Mouse (Mus musculus) limb, embryonic 14.5 days (tissue): ENCODE data around the gene Olfr1356. TPM values are rescaled to one million over a fixed set of nuclear protein-coding genes. Genes with fewer than 3 reads are reported as not detected.
"Not testable (repeated sequence)": the region's sequence is repeated elsewhere in the genome, so short reads cannot be mapped to it uniquely, and the experiment has no call there.

Experiments
- ATAC-seq: fragments of 200-750 bp; cut with Nextera tagmentation; 2 replicates; pipeline ENCODE4 v1.8.0; 2017; ENCODE audit warnings: low read depth, moderate number of reproducible peaks, moderate TSS enrichment; ENCODE audit not compliant: low FRiP score
- DNase-seq: peaks from one replicate; pipeline ENCODE4 v3.0.0-alpha.2; 2015; ENCODE audit warnings: low spot score
- H3K27ac ChIP-seq: fragments of 300-500 bp; sonication (generic); replicated peaks from 2 replicates; pipeline ENCODE4 v1.5.1; 2014; ENCODE audit warnings: low read depth, mild to moderate bottlenecking, low read length, moderate library complexity, mixed read lengths
- H3K27me3 ChIP-seq: fragments of 300-500 bp; sonication (generic); 2 replicates; pipeline ENCODE4 v1.6.1; 2014; ENCODE audit warnings: low read length, mixed read lengths; ENCODE audit not compliant: control insufficient read depth, insufficient read depth
- H3K36me3 ChIP-seq: fragments of 300-500 bp; sonication (generic); 2 replicates; pipeline ENCODE4 v1.6.1; 2014; ENCODE audit warnings: mild to moderate bottlenecking, low read length, moderate library complexity, mixed read lengths; ENCODE audit not compliant: control insufficient read depth, insufficient read depth
- H3K4me1 ChIP-seq: fragments of 300-500 bp; sonication (generic); 2 replicates; pipeline ENCODE4 v1.6.1; 2014; ENCODE audit warnings: antibody characterized with exemption, low read length, mixed read lengths; ENCODE audit not compliant: control insufficient read depth, insufficient read depth
- H3K4me2 ChIP-seq: fragments of 300-500 bp; sonication (generic); replicated peaks from 2 replicates; pipeline ENCODE4 v1.6.1; 2014; ENCODE audit warnings: low read depth, mild to moderate bottlenecking, low read length, moderate library complexity; ENCODE audit not compliant: severe bottlenecking
- H3K4me3 ChIP-seq: fragments of 300-500 bp; sonication (generic); replicated peaks from 2 replicates; pipeline ENCODE4 v1.5.1; 2014; ENCODE audit warnings: low read length
- H3K9ac ChIP-seq: fragments of 300-500 bp; sonication (generic); 2 replicates; pipeline ENCODE4 v1.6.1; 2014; ENCODE audit warnings: mild to moderate bottlenecking, low read depth, low read length, moderate library complexity; ENCODE audit not compliant: severe bottlenecking
- H3K9me3 ChIP-seq: fragments of 300-500 bp; sonication (generic); 2 replicates; pipeline ENCODE4 v1.6.1; 2016; ENCODE audit warnings: low read length; ENCODE audit not compliant: control insufficient read depth
- POLR2A ChIP-seq: fragments of 200-500 bp; IDR thresholded peaks from 2 replicates; pipeline ENCODE4 v1.8.0; 2012; ENCODE audit warnings: inconsistent platforms, mild to moderate bottlenecking, moderate library complexity, borderline replicate concordance; ENCODE audit not compliant: insufficient read depth, insufficient read length; ENCODE audit errors: extremely low read depth
- WGBS: fragments of 180-500 bp; shearing (Covaris S2); extraction: QIAGEN DNeasy Blood & Tissue Kit; methylation state at CpG from one replicate; pipeline ENCODE4 v1.1.7; 2014; 5-methylcytosine and 5-hydroxymethylcytosine counted together
- polyA plus RNA-seq, 2 experiments: library from polyadenylated mRNA; depleted of rRNA in 1 of 2; stranded (reverse) in 1 of 2; unstranded in 1 of 2; fragments of >200 nt; fragmentation: Nextera tagmentation in 1 of 2; extraction: Ambion mirVana in 1 of 2; gene quantifications; 2 replicates each; pipeline versions ENCODE4 v1.2.1 to v1.2.3; 2012 to 2014

The Olfr1356 gene
- polyA plus RNA-seq (2012; rRNA removed) (not detected in 2 replicates), polyA plus RNA-seq (2014; fragmentation: Nextera tagmentation; extraction: Ambion mirVana) (not detected in 2 replicates)

- no peaks in the 10 kb centered on the region for H3K9me3 ChIP-seq
- no peak for ATAC-seq
- 83% methylated on average over 2 of the region's 2 CpGs for WGBS
Observed at GRCm38 (mm10) chr10:78852066-78852465, at the start of gene Olfr1356. TSS of gene Olfr1356 (minus strand) at chr10:78852166.

GRCm38 (mm10) chr10:78875240-78875639 is 23.3 kb upstream of the Olfr1356 start, which contains the start of gene Olfr1355:
TSS of gene Olfr1355 (plus strand) at chr10:78875540.
- Histone ChIP-seq H3K9me3 (0 out of 2 replicates have a peak, but pooled peaks cover 3% of the 10 kb centered on the region), H3K27ac (no peak within 1 kb of the TSS), H3K4me3 (no peak within 1 kb of the TSS), H3K9ac (no peak within 1 kb of the TSS), H3K4me2 (no peak within 1 kb of the TSS), H3K27me3 (no peaks in the 10 kb centered on the region), H3K4me1 (no peaks in the 10 kb centered on the region), H3K36me3 (no peaks in the 10 kb centered on the region)
- WGBS, result 65% methylated on average over 2 of the region's 2 CpGs
- no peak for ATAC-seq
- no peak for DNase-seq
- no peak for TF ChIP-seq POLR2A

More at GRCm38 (mm10) chr10:78852066-78852465, at the start of gene Olfr1356:
- Histone ChIP-seq H3K4me1 (no peaks in the 10 kb centered on the region), H3K27me3 (no peaks in the 10 kb centered on the region), H3K9ac (no peak within 1 kb of the TSS), H3K27ac (no peak within 1 kb of the TSS), H3K36me3 (no peaks in the 10 kb centered on the region), H3K4me3 (no peak within 1 kb of the TSS), H3K4me2 (no peak within 1 kb of the TSS)
- DNase-seq, result no peak
- TF ChIP-seq POLR2A, result no peak

- H3K4me2 ChIP-seq, H3K36me3 ChIP-seq, H3K4me3 ChIP-seq, ATAC-seq, H3K27me3 ChIP-seq, H3K9me3 ChIP-seq, H3K4me1 ChIP-seq, H3K27ac ChIP-seq, H3K9ac ChIP-seq, DNase-seq: not testable (repeated sequence)
- WGBS, result 91% methylated on average over 12 of the region's 12 CpGs
Observed at GRCm38 (mm10) chr10:78840456-78840855, 11.5 kb downstream of the Olfr1356 start.

- Histone ChIP-seq H3K27ac (no peak overlapping the region), H3K4me1 (no peaks in the 10 kb centered on the region), H3K9me3 (no peaks in the 10 kb centered on the region), H3K36me3 (no peaks in the 10 kb centered on the region), H3K4me2 (no peak overlapping the region), H3K9ac (no peak overlapping the region), H3K27me3 (no peaks in the 10 kb centered on the region), H3K4me3 (no peak overlapping the region)
- WGBS, result 58% methylated on average over 6 of the region's 6 CpGs
- TF ChIP-seq POLR2A, result no peak
- DNase-seq (no peak), ATAC-seq (no peak)
Observed at GRCm38 (mm10) chr10:78812358-78813060, 39.5 kb downstream of the Olfr1356 start.

GRCm38 (mm10) chr10:78801449-78801848 is 50.5 kb downstream of the Olfr1356 start:
- H3K27me3 ChIP-seq, result no peaks in the 10 kb centered on the region
- H3K27ac ChIP-seq, result no peak overlapping the region
- H3K4me3 ChIP-seq, result no peak overlapping the region
- no peaks in the 10 kb centered on the region for H3K9me3 ChIP-seq
- WGBS, result 83% methylated on average over 2 of the region's 2 CpGs
- DNase-seq (no peak), ATAC-seq (no peak)
- H3K36me3 ChIP-seq, result no peaks in the 10 kb centered on the region
- TF ChIP-seq POLR2A, result no peak
- H3K4me2 ChIP-seq, result no peak overlapping the region
- no peaks in the 10 kb centered on the region for H3K4me1 ChIP-seq
- no peak overlapping the region for H3K9ac ChIP-seq

Other genes starting within 250 kb of the Olfr1356 start
- not detected in 2 replicates for gene Olfr1357, start 234.1 kb downstream of the Olfr1356 start, polyA plus RNA-seq (2012; rRNA removed)
- gene Olfr1357, start 234.1 kb downstream of the Olfr1356 start, polyA plus RNA-seq (2014; fragmentation: Nextera tagmentation; extraction: Ambion mirVana), result not detected in 2 replicates
- gene Casp14, start 133.9 kb downstream of the Olfr1356 start, polyA plus RNA-seq (2012; rRNA removed), result 1.9 and 3.2 TPM in 2 replicates
- gene Casp14, start 133.9 kb downstream of the Olfr1356 start, polyA plus RNA-seq (2014; fragmentation: Nextera tagmentation; extraction: Ambion mirVana), result 6.3 and 8.8 TPM in 2 replicates
- gene Ccdc105, start 99.1 kb downstream of the Olfr1356 start, polyA plus RNA-seq (2012; rRNA removed), result 0.06 TPM in 1 of 2 replicates, not detected in the other
- gene Ccdc105, start 99.1 kb downstream of the Olfr1356 start, polyA plus RNA-seq (2014; fragmentation: Nextera tagmentation; extraction: Ambion mirVana), result 0.14 TPM in 1 of 2 replicates, not detected in the other
- gene Slc1a6, start 71.7 kb downstream of the Olfr1356 start, polyA plus RNA-seq (2012; rRNA removed), result 2.7 and 4.0 TPM in 2 replicates
- 0.78 and 0.79 TPM in 2 replicates for gene Slc1a6, start 71.7 kb downstream of the Olfr1356 start, polyA plus RNA-seq (2014; fragmentation: Nextera tagmentation; extraction: Ambion mirVana)
- gene Olfr1355, start 23.4 kb upstream of the Olfr1356 start, polyA plus RNA-seq (2012; rRNA removed), result not detected in 2 replicates
- gene Olfr1355, start 23.4 kb upstream of the Olfr1356 start, polyA plus RNA-seq (2014; fragmentation: Nextera tagmentation; extraction: Ambion mirVana), result not detected in 2 replicates
- gene Olfr1354, start 61.0 kb upstream of the Olfr1356 start, polyA plus RNA-seq (2012; rRNA removed), result not detected in 2 replicates
- gene Olfr1354, start 61.0 kb upstream of the Olfr1356 start, polyA plus RNA-seq (2014; fragmentation: Nextera tagmentation; extraction: Ambion mirVana), result not detected in 2 replicates
- not detected in 2 replicates for gene Olfr8, start 98.5 kb upstream of the Olfr1356 start, polyA plus RNA-seq (2012; rRNA removed)
- not detected in 2 replicates for gene Olfr8, start 98.5 kb upstream of the Olfr1356 start, polyA plus RNA-seq (2014; fragmentation: Nextera tagmentation; extraction: Ambion mirVana)
- not detected in 2 replicates for gene Olfr1353, start 111.1 kb upstream of the Olfr1356 start, polyA plus RNA-seq (2012; rRNA removed)
- not detected in 2 replicates for gene Olfr1353, start 111.1 kb upstream of the Olfr1356 start, polyA plus RNA-seq (2014; fragmentation: Nextera tagmentation; extraction: Ambion mirVana)
- not detected in 2 replicates for gene Olfr1352, start 128.9 kb upstream of the Olfr1356 start, polyA plus RNA-seq (2012; rRNA removed)
- not detected in 2 replicates for gene Olfr1352, start 128.9 kb upstream of the Olfr1356 start, polyA plus RNA-seq (2014; fragmentation: Nextera tagmentation; extraction: Ambion mirVana)
- gene Olfr1351, start 160.3 kb upstream of the Olfr1356 start, polyA plus RNA-seq (2012; rRNA removed), result not detected in 2 replicates
- gene Olfr1351, start 160.3 kb upstream of the Olfr1356 start, polyA plus RNA-seq (2014; fragmentation: Nextera tagmentation; extraction: Ambion mirVana), result not detected in 2 replicates
- gene Olfr57, start 176.6 kb upstream of the Olfr1356 start, polyA plus RNA-seq (2012; rRNA removed), result not detected in 2 replicates
- gene Olfr57, start 176.6 kb upstream of the Olfr1356 start, polyA plus RNA-seq (2014; fragmentation: Nextera tagmentation; extraction: Ambion mirVana), result not detected in 2 replicates
- gene 2610008E11Rik, start 245.4 kb upstream of the Olfr1356 start, polyA plus RNA-seq (2012; rRNA removed), result 11.5 and 16.9 TPM in 2 replicates
- 31.4 and 39.7 TPM in 2 replicates for gene 2610008E11Rik, start 245.4 kb upstream of the Olfr1356 start, polyA plus RNA-seq (2014; fragmentation: Nextera tagmentation; extraction: Ambion mirVana)